Mouse (Mus musculus) heart, postnatal 10 days (tissue): ENCODE results near the gene Pkn3. TPM values are rescaled to one million over a fixed set of nuclear protein-coding genes. Genes with fewer than 3 reads are reported as not detected.
"Not testable (repeated sequence)": the region's sequence is repeated elsewhere in the genome, so short reads cannot be mapped to it uniquely, and the experiment has no call there.

ENCODE experiments used
- DNase-seq, 2 experiments: peaks; one replicate each; pipeline ENCODE4 v3.0.0; 2021
- intact Hi-C: fragments of 180-260 bp; cut with DNase I; formaldehyde crosslinking; loops from one replicate; pipeline ENCODE4 v1.15.1; 2025
- total RNA-seq, 2 experiments: library from RNA; stranded (reverse); gene quantifications; 2 replicates each; pipeline ENCODE4 v1.2.3; 2021

The Pkn3 gene
- total RNA-seq, 2 experiments from 2014 or later = 11.4 to 12.9 TPM

DNA sequence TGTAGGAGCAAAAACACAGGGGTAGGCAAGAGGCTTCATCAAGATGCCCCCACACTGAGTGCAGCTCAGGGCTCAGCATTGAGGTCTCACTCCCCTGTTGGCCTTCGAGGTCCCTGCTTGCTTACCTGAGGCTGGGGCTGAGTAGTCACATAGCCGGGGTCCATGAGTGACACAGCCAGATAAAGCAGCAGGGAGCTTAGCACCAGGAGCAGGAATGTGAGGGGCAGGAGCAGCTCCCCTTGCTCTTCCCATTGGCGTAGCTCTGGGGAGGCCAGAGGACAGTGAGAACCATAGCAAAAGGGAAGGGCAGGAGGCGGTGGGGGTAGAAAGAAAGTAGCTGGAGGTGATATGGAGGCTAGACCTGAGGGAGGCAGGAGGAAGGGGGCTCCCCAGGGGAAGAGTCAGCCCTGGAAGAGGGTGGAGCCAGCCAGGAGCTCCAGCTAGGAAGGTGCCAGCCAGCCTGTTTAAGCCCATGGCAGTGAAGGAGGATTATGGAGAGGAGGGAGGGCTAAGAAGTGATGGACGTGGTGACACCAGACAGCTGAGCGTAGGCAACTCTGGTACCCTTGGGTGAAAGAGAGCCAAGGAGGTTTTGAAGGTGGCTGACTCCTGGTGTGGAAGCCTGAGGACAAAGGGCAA lies 14.9 kb downstream of the Pkn3 start:
- no peak for DNase-seq
- intact Hi-C loops = loop anchor here (2.0 kb wide), 1 partner anchor 14 kb away; no protein-coding TSS in a partner anchor

DNA sequence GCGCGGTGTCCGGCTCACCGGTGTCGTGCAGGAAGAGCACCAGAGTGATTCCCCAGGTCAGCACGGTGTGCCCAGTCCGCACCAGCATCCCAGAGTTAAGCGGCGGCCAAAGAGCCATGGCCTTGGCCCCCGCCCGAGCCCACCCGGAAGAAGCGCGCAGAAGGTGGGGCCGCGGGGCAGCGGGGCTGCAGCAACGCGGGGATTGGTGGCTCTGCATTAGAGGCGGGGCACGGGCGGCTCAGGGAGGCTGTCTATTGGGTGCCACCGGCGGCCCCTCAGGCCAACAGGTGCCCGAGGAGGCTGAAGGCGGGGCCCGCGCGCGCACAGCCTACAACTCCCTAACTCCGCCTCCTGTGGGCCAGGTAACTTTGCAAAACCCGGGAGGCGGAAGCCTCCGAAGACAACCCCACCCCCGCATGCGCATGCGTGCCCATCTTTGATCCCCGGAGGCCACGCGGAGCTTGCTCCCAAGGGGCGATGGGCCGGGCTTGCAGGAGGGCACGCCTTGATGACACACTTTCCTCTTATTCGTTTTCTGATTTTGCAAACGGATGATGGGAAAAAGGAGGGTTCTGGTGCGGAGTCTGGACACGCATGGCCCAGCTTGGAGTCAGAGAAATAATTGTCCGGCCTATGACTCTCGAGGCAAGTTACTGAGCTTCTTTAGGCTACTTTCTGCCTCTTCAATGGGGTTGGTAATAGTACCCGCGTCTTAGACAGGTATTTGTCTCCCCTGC lies 16.2 kb downstream of the Pkn3 start, which contains the start of gene Zdhhc12:
Zdhhc12 (minus strand) TSS at position 178 of the 737 bp plus-strand sequence.
- DNase-seq = peak; percentile 91 to 95
- intact Hi-C loops = loop anchor here (2.0 kb wide), 1 partner anchor 15 kb away; no protein-coding TSS in a partner anchor

DNA sequence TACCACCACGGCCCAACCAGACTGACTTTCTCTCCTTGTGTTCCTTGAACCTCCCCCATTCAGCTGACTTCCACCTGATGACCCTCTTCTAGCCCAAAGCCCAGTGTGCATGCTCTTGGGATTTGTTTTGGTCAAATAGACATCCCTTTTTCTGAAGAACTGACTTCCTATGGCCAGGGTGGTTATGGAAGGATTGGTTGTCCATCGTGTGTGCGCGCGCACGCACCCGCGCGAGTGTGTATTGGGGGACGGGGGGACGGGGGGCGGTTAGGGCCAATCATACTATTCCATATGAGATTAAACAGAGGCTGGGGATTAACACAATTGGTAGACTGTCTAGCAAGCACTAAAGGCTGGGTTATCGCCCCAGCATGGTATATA lies 16.7 kb downstream of the Pkn3 start:
- intact Hi-C loops = no loop called here
- no peak for DNase-seq

DNA sequence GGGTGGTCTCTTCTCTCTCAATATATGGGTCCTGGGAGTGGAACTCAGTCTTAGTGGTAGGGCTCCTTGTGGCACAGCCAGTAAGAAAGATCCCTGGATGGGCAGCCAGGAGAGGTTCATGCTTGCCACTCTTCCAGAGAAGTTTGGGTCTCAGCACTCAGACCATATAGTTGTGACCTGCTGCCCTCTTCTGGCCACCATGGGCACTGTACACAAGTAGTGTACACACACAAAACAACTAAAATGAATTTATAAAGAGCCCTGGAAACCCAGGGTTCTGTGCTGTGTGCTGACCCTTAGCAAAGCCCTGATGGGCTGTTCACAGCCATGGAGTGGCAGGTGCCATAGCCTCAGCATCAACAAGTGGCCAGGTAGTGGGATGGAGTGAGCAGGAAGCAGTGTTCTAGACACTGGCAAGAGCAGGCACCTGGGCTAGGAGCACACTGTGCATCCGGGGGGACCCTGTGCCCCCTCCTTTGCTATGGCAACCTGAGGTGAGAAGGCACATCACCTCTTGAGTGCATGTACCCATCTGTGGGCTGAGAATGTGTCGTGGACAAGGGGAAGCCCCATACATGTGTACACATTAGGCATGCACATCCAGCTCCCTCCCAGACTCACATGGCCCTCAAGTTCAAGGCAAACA lies 18.5 kb downstream of the Pkn3 start:
- intact Hi-C loops = loop anchor here (1.0 kb wide), 2 partner anchors 19 to 54 kb away; partner anchors contain the start of gene Pkn3
- peak; percentile 61 to 69 for DNase-seq

DNA sequence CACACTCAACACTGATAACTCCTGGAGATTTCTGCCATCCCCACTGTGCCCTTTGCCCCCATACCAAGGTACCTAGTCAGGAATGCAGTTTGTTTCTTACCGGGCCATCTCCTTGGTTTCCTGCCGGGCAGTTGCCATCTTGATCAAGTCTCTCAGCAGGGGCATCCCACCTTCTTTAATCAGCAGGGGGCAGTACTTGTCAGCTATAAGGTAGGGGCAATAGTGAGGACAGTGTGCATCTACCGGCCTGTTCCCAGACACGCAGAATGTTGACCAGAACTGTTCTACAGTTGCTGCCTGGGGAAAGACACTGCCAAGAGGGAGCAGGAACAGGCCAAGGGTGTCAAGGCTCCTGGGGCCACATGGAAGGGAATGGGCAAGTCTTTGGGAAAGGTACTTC lies 22.7 kb downstream of the Pkn3 start:
- no peak for DNase-seq
- intact Hi-C loops = loop anchor here (5.0 kb wide), 1 partner anchor 242 kb away; no protein-coding TSS in a partner anchor

DNA sequence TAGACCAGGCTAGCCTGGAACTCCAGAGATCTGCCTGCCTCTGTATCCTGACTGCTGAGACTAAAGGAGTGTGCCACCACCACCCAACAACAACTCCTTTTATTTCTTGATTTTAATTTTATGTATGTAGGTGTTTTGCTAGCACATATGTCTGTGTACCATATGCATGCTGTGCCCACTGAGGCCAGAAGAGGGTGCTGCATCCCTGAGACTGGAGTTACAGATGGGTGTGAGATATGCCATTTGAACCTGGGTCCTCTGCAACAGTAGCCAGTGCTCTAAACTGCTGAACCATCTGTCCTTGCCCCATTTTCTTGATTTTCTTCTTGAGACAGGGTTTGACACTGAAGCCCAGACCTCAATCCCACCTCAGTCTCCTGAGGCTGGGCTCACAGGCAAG lies 28.9 kb downstream of the Pkn3 start:
- peak; percentile 46 to 62 for DNase-seq
- intact Hi-C loops = no loop called here

DNA sequence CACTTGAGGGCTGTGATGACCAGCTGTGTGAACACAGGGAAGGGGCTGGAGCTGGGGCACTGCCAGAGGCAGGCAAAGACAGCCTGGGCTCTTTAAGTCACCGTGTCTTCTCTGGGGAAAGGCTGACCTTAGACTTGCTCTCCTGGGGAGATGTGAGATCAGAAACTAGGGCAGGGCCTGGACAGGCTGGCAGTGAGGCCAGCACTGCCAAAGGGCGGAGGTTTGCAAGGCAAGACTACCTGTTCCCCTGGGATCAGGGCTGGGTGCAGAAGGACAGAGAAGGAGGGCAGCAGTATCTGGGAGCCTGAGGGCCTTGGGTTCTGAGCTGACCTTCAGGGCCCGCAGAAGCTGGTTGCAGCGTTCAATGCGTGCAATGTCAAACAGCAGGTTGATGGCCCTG lies 30.2 kb downstream of the Pkn3 start:
- no peak for DNase-seq
- intact Hi-C loops = no loop called here

DNA sequence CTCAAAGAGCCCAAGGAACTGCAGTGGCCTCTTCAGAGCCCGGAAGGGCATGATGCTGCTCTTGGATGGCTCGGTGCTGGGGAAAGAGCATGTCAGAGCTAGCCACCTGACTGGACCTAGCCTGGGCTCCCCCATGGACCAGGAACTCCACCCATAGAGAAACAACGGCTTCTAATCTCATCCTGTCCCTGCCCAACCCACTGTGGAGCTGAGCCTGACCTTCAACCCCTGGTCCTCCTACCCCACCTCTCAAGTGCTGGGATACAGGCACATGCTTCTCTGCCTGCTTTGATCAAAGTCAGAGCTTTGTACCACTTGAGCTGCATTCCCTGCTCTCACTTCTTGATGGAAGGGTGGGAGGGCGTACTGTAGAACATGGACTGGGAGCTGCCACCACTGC lies 30.8 kb downstream of the Pkn3 start:
- DNase-seq = no peak
- intact Hi-C loops = no loop called here

DNA sequence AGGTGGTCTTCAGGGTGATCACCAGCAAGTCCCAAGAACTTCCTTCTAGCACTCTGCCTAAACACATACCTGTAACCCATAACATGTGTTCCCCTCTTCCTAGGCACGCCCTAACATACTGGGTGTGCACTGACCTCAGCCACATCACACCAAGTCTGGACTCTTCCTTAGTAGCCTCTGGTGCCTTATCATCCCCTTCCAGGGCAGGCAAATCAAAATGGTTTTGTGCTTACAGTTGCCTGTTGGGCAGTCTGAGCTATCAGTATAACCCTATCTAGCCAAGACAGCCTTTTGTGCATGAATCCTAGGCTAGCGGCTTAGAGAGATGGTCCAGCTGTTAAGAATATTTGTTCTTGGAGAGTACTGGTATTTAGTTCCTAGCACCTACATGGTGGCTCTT lies 34.0 kb downstream of the Pkn3 start:
- intact Hi-C loops = no loop called here
- DNase-seq = no peak

DNA sequence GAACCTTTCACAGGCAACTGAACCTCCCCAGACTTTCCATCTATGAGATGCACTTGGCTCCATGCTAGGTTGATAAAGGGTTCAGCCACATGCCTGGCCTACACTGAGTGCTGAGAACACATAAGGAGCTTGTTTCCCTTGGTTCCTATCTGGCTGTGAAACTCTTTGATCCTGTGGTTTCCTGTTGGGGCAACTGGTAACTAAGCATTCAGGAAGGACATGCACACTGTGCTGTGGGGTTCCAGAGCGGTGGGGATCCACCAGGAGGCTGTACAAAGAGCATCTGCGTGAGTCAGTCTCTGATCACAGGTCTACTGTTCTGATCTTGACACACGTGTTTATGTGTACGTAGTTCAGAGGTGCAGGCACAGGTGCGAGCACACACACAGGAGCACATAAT lies 35.1 kb downstream of the Pkn3 start:
- intact Hi-C loops = no loop called here

DNA sequence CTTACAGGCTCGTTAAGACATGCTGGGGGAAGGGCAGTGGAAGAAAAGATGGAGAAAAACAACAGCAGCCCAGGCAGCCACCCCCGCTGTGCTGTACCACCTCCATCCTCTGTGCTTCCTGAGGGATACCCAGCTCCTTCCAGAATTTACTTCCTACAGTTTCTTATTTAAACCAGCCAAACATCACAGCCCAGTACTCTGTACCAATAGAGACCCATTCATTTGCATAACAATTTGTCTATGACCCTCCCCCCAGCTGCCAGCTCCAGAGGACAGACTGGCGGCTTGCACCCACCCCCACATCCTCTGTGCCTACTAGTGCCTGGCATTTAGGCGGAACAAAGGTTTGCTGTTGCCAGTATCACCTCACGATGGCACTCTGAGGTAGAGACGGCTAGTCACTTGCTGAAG lies 42.2 kb downstream of the Pkn3 start:
- no peak for DNase-seq
- intact Hi-C loops = no loop called here

More for the DNA sequence above, 35.1 kb downstream of the Pkn3 start:
- DNase-seq = no peak

DNA sequence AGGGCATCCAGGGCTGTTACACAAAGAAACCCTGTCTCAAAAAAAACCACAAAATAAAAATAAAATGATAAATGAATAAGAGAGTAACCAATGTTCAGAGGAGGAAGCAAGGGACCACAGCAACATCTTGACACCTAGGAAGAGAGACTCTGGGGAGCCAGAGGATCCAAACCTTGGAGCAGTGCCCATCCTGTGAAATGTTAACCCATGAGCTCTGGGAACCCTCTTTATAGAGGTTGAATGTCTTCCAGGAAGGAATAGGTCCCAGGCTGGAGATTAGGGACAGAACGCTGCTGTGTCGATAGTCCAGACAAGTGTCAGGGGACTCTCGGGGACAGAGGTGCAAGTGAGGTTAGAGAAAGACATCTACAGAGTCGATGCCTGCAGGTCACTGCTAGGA lies 42.8 kb downstream of the Pkn3 start:
- intact Hi-C loops = no loop called here
- DNase-seq = no peak

DNA sequence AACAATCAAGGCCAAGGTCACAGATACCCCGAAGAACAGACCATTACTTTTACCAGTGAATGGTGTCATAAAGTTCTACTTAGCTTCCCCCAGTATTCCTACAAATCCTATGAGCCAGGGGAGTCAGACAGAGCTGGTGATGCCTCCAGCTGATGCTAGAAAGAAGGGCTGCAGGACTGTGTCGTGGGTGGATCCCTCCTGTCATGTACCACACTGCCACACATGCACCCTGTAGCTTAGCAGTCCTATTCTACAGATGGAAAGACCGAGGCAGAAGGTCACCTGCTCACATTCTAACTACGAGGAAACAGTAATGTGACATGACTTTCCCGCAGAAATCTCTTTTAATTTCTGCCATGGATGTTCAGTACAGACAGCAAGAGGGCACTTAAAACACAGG lies 45.3 kb downstream of the Pkn3 start:
- no peak for DNase-seq
- intact Hi-C loops = no loop called here

DNA sequence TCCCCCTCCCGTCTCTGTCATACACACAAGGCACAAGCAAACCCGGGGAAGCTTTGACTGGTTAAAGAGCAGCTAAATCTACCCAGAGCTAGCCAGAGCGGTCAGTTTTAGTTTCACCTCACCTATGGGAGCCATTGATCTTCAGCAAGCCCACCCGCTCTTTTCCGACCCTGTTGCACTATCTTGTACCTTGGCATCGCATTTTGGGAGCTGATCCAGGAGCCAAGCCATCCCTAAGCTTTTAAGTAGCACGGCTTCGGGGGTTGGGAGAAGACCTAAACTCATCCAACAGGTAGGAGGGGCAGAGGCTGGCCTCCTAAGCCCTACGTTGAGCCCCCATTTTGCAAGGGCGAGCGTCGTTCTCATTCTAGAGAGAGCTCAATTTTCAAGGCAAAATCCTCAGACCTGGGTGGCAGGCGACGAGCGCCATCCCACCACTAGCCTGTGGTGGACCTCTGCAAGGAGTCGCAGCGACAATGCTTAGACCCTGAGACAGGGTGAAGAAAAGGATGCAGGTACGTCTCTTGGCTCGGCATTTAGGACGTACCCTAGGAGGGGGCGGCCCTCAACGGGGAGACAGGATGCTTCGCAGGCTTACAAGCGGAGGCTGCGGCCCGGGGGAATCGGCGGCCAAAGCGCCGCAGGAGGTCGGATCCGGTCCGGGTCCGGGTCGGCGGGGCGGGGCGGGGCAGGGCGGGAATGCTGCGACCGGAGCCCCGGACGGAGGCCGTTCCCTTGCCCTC lies 46.4 kb downstream of the Pkn3 start:
- intact Hi-C loops = loop anchor here (1.0 kb wide), 1 partner anchor 9 kb away; the partner anchor contains the start of gene Tbc1d13
- DNase-seq = no peak

DNA sequence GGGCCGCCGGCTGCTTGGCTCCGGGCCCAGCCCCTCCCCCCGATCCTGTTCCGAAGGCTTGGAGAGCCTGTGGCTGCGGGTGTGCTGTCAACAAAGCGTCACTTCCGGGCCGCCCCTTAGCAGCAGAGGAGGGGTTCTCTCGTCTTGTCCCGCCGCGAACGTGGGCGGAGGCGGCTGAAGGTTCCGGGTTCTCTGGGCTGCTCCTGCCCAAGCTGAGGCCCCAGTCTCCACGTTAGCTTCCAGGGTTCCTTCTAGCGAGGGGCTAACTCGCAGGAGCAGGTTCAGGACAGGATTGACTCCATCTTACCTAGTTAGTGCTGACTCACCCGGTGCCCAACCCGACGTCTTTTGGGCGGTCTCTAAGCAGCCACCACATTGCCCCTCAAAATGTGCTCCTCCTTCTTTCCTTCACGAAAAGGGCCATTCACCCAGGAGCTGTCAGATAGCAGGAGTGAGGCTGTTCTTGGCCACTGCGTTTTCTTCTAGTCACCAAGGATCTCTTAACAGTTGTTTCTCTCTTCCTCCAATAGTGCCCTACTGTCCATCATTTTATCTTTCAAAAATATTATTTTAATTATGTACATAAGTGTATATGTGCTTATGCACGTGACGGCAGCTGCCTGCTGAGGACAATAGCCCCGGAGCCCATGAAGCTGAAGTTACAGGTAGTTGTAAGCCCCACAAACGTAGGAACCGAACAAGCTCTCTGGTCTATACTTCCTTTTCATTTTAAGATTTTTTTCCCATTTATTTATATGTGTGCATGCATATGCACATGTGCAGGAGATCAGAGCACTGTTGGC lies 47.2 kb downstream of the Pkn3 start, which contains the start of gene Zer1:
Zer1 (minus strand) TSS at position 114 of the 803 bp plus-strand sequence.
- DNase-seq = peak; percentile 96 to 98
- intact Hi-C loops = loop anchor here (1.0 to 5.0 kb wide), 2 partner anchors 9 to 163 kb away; partner anchors contain the start of genes Dolk, Nup188 and Tbc1d13

DNA sequence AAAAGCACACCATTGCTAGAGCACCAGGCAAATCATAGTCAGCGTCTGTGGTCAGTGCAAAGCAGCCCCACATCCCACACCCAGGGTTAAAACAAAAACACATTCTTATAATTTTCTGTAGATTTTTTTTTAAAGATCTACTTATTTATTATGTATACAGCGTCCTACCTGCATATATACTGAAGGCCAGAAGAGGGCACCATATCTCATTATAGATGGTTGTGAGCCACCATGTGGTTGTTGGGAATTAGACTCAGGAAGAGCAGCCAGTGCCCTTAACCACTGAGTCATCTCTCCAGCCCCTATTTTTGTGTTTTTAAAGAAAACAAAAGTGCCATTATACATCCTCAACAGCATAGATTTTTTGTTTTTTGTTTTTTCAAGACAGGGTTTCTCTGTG lies 51.3 kb downstream of the Pkn3 start:
- peak; percentile 57 to 59 for DNase-seq
- intact Hi-C loops = loop anchor here (2.0 to 5.0 kb wide), 2 partner anchors 142 to 159 kb away; partner anchors contain the start of genes Dolk and Nup188

DNA sequence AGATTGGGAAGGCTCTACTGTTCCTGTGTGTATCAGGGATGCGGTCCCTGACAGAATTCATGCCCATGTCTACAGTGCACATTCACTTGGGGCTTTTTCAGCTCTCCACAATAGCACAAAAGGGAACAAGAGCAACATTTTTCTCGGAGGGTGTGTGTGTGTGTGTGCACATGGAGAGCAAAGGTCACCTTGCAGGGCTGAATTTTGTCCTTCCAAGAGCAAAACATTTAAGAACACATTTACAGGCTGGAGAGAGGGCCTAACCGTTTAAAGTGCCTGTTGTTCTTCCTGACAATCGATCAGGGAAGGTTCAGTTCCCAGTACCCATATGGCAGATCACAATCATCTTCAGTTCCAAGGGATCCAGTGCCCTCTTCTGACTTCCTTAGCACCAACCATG lies 52.7 kb downstream of the Pkn3 start:
- intact Hi-C loops = no loop called here

DNA sequence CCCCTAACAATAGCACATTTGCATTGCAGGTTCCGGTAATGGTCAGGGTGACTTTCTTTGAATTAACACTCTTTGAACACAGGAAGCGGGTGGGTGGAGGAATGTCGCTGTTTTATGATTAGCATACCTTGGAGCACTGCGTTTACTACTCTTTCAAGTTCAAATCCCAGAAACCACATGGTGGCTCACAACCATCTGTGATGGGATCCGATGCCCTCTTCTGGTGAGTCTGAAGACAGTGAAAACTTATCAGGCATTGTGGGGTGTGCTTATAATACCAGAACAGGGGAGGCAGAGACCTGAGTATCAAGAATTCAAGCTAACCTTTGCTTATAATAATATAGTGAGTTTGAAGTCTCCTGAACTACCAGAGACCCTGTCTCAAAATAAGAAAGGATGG lies 53.8 kb downstream of the Pkn3 start:
- intact Hi-C loops, DNase-seq: not testable (repeated sequence)

More for the DNA sequence above, 52.7 kb downstream of the Pkn3 start:
- no peak for DNase-seq

DNA sequence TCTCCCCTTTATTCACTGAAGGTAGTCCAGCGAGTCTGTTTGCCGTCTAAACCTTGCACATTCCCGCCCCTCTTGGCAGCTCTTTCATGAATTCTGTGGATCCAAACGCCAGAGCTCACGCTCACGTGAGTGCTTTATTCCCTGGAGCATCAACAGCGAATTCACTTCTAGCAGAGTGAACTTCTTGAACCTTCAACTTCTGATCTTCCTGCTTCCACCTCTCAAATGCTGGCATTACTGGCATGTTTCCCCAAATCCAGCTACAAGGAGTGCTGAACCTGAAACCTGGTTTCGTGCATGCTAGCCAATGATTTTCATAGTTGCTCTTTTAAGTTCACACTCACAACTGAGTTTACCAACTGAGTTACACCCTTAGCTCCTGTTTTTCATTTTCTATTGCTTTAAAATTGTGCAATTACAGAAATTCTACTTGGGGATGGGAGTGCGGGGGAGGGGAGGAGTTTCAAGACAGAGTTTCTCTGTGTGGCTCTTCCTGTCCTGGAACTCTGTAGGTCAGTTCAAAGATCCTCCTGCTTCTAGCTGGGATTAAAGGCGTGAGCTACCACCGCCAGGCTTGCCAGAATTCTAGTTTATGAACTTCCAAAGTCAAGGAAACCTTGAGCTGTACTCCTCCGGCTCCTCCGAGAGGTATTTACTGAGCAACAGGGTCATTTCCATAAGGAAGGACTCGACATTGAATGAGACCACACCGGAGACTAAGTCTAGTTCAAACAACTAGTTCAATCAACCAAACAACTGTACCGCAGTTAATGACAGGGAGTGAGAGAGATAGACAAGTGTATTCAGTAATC lies 55.5 kb downstream of the Pkn3 start:
- peak; percentile 49 to 52 for DNase-seq
- intact Hi-C loops = loop anchor here (1.0 to 2.0 kb wide), 2 partner anchors 9 to 30 kb away; partner anchors contain the start of gene Zer1
